Mouse (Mus musculus): ENCODE data around the gene Chil4. TPM values are rescaled to one million over a fixed set of nuclear protein-coding genes. Genes with fewer than 3 reads are reported as not detected.

Gene Chil4
- total RNA-seq (2023) = not detected

DNA sequence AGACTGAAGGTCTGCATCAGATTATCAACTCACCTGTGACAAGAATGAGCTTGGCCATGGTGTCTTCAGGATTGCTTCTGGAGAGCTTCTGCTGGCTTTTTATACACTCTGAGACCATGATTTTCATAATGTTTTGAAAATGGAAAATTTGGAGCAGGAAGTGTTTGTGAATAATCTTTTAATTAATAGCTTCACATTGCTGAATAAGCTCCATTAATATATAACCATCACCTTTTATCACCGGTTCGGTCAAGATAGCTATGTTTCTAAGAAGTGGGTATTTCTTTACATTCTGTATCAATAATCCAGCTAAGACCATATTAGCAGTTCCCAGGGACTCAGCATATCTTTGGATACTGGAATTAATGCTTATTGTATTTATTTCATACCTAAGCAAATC, at the start of gene Chil4:
Chil4 (minus strand) TSS at position 101 of the 400 bp plus-strand sequence.

DNA sequence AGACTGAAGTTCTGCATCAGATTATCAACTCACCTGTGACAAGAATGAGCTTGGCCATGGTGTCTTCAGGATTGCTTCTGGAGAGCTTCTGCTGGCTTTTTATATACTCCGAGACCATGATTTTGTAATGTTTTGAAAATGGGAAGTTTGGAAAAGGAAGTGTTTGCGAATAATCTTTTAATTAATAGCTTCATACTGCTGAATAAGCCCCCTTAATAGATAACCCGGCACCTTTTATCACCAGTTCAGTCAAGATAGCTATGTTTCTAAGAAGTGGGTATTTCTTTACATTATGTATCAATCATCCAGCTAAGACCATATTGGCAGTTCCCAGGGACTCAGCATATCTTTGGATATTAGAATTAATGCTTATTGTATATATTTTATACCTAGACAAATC, 51.8 kb downstream of the Chil4 start, which contains the start of gene Chil3:
Chil3 (minus strand) TSS at position 101 of the 400 bp plus-strand sequence.

Other genes starting within 250 kb of the Chil4 start
- gene Ovgp1, start 245.8 kb downstream of the Chil4 start, total RNA-seq (2023) = 1 to 10 TPM; 3.9 to 4.7 TPM
- gene Pifo, start 204.9 kb downstream of the Chil4 start, total RNA-seq (2023) = 1 to 10 TPM in 1 of 2 experiments, not detected in 1; 1.3 TPM
- gene Chil5, start 186.7 kb downstream of the Chil4 start, total RNA-seq (2023) = not detected
- not detected for gene Chia1, start 106.3 kb downstream of the Chil4 start, total RNA-seq (2023)
- gene Chil3, start 51.9 kb downstream of the Chil4 start, total RNA-seq (2023) = 1 to 10 TPM in 1 of 2 experiments, under 1 TPM in 1; 0.98 to 1.2 TPM
- 1 to 10 TPM; 1.1 to 3.1 TPM for gene Chil6, start 186.7 kb upstream of the Chil4 start, total RNA-seq (2023)

Data from B cell, adult 67 days (primary cell).